Mouse (Mus musculus) gastrocnemius, postnatal 10 days (tissue): ENCODE measurements at regions not wholly inside any gene's neighbourhood (a gene's known extent, or its start where the extent isn't known, plus 50 kb on each side); places are given as distances from the start of the nearest gene placed in this dataset.

Experiments used
- microRNA-seq, 2 experiments: library from miRNA; unstranded; fragments of <30 nt; microRNA quantifications; one replicate each; pipeline ENCODE4 v1.2.0; 2021

Small RNAs in the stretch of these regions (microRNA-seq; reads per million reads assigned to microRNA genes)
- 0 reads per million in 2 experiments for gene Gm23416
